Mouse (Mus musculus): ENCODE measurements at regions not wholly inside any gene's neighbourhood (a gene's known extent, or its start where the extent isn't known, plus 50 kb on each side); places are given as distances from the start of the nearest gene placed in this dataset.

GRCm38 (mm10) chr15:27238301-27238700, 228.2 kb upstream of the Ank start:
- in situ Hi-C loops (cut with MboI; ENCODE audit: low pct_ligation_motif_present, low pct_unique_long_range_greater_than_20kb, low sequenced_read_pairs), result no loop called here
- H3K9me3 ChIP-seq (replicated peaks; ENCODE audit: low read length), result no peaks in the 10 kb centered on the region
- dilution Hi-C loops (cut with MboI; ENCODE audit: extremely low pct_ligation_motif_present, extremely low pct_unique_long_range_greater_than_20kb, low sequenced_read_pairs), result no loop called here
- H3K9ac ChIP-seq (ENCODE audit: insufficient read depth, low read depth), result no peak overlapping the region
- no peaks in the 10 kb centered on the region for H3K36me3 ChIP-seq (replicated peaks in 1 of 2; ENCODE audit: control insufficient read depth in 1 of 2, insufficient read depth in 1 of 2, low read length in 1 of 2)
- no peak overlapping the region for H3K27ac ChIP-seq (ENCODE audit: insufficient read depth, low read depth)
- no peak overlapping the region for H3K4me3 ChIP-seq (replicated peaks in 1 of 3; ENCODE audit: low read depth in 2 of 3, low read length in 2 of 3, poor library complexity in 1 of 3)
- no peaks in the 10 kb centered on the region for H3K27me3 ChIP-seq (replicated peaks)
- DNase-seq (ENCODE audit: extremely low read depth), result no peak
- H3K79me2 ChIP-seq (replicated peaks; ENCODE audit: control insufficient read depth, extremely low read depth, insufficient read depth, poor library complexity, severe bottlenecking), result no peaks in the 10 kb centered on the region
- peaks cover 0 to 14% of the 10 kb centered on the region in 2 experiments; a peak in 2 of 4 replicates for H3K4me1 ChIP-seq (ENCODE audit: control insufficient read depth in 1 of 2, insufficient read depth in 2 of 2)
- no peak for TF ChIP-seq SMC3 (IDR thresholded peaks at IDR 0.05; ENCODE audit: low read depth, low read length)
- no peak for TF ChIP-seq ETS1 (conservative IDR thresholded peaks at IDR 0.05; ENCODE audit: low read depth, low read length)
- TF ChIP-seq KAT2A (IDR thresholded peaks at IDR 0.05; ENCODE audit: insufficient replicate concordance, low read length), result no peak
- TF ChIP-seq CHD1 (IDR thresholded peaks at IDR 0.05; ENCODE audit: low read depth, low read length), result no peak
- no peak for TF ChIP-seq NRF1 (IDR thresholded peaks at IDR 0.05; ENCODE audit: low read depth, low read length)
- TF ChIP-seq USF1 (IDR thresholded peaks at IDR 0.05; ENCODE audit: low read depth, low read length), result no peak
- no peak for TF ChIP-seq MYC (IDR thresholded peaks at IDR 0.05; ENCODE audit: low read depth, low read length)
- no peak for TF ChIP-seq USF2 (conservative IDR thresholded peaks at IDR 0.05; ENCODE audit: low read depth, low read length)
- no peak for TF ChIP-seq PAX5 (IDR thresholded peaks at IDR 0.05; ENCODE audit: low read length)
- no peak for TF ChIP-seq MXI1 (IDR thresholded peaks at IDR 0.05; ENCODE audit: low read depth, low read length)
- H3K4me2 ChIP-seq (ENCODE audit: insufficient read depth, low read depth, poor library complexity, severe bottlenecking), result no peak overlapping the region

GRCm38 (mm10) chr15:27246302-27246701, 220.2 kb upstream of the Ank start:
- H3K4me2 ChIP-seq (ENCODE audit: insufficient read depth, low read depth, poor library complexity, severe bottlenecking), result no peak overlapping the region
- H3K36me3 ChIP-seq (replicated peaks in 1 of 2; ENCODE audit: control insufficient read depth in 1 of 2, insufficient read depth in 1 of 2, low read length in 1 of 2), result no peaks in the 10 kb centered on the region
- H3K27ac ChIP-seq (ENCODE audit: insufficient read depth, low read depth), result no peak overlapping the region
- H3K9me3 ChIP-seq (replicated peaks; ENCODE audit: low read length), result no peaks in the 10 kb centered on the region
- in situ Hi-C loops (cut with MboI; ENCODE audit: low pct_ligation_motif_present, low pct_unique_long_range_greater_than_20kb, low sequenced_read_pairs), result no loop called here
- H3K4me3 ChIP-seq (replicated peaks in 1 of 3; ENCODE audit: low read depth in 2 of 3, low read length in 2 of 3, poor library complexity in 1 of 3), result no peak overlapping the region
- dilution Hi-C loops (cut with MboI; ENCODE audit: extremely low pct_ligation_motif_present, extremely low pct_unique_long_range_greater_than_20kb, low sequenced_read_pairs), result no loop called here
- no peak for DNase-seq (ENCODE audit: extremely low read depth)
- no peaks in the 10 kb centered on the region for H3K4me1 ChIP-seq (ENCODE audit: control insufficient read depth in 1 of 2, insufficient read depth in 2 of 2)
- no peaks in the 10 kb centered on the region for H3K79me2 ChIP-seq (replicated peaks; ENCODE audit: control insufficient read depth, extremely low read depth, insufficient read depth, poor library complexity, severe bottlenecking)
- TF ChIP-seq UBTF (IDR thresholded peaks at IDR 0.05; ENCODE audit: low read depth, low read length), result no peak
- TF ChIP-seq ZMIZ1 (IDR thresholded peaks at IDR 0.05; ENCODE audit: low read depth, low read length), result no peak
- no peak for TF ChIP-seq EP300 (IDR thresholded peaks at IDR 0.05; ENCODE audit: low read length)
- no peak for TF ChIP-seq KAT2A (IDR thresholded peaks at IDR 0.05; ENCODE audit: insufficient replicate concordance, low read length)
- TF ChIP-seq ELF1 (IDR thresholded peaks at IDR 0.05; ENCODE audit: low read depth, low read length), result no peak
- no peak for TF ChIP-seq ZNF384 (IDR thresholded peaks at IDR 0.05; ENCODE audit: low read depth, low read length)
- TF ChIP-seq NELFE (IDR thresholded peaks at IDR 0.05; ENCODE audit: low read depth, low read length), result no peak
- no peak for TF ChIP-seq POLR2AphosphoS2 (IDR thresholded peaks at IDR 0.05; ENCODE audit: low read depth, low read length)
- TF ChIP-seq USF2 (conservative IDR thresholded peaks at IDR 0.05; ENCODE audit: low read depth, low read length), result no peak
- no peak for TF ChIP-seq ZC3H11A (IDR thresholded peaks at IDR 0.05; ENCODE audit: low read depth, low read length)
- no peaks in the 10 kb centered on the region for H3K27me3 ChIP-seq (replicated peaks)
- no peak overlapping the region for H3K9ac ChIP-seq (ENCODE audit: insufficient read depth, low read depth)

Data from CH12.LX (cell line).